Mouse (Mus musculus): ENCODE data around the gene H60b. TPM values are rescaled to one million over a fixed set of nuclear protein-coding genes. Genes with fewer than 3 reads are reported as not detected.
A peak's percentile ranks its signal among the peaks of the same experiment; 100 is the strongest.

Gene H60b
- total and polyA plus RNA-seq, 3 experiments, result not detected

DNA sequence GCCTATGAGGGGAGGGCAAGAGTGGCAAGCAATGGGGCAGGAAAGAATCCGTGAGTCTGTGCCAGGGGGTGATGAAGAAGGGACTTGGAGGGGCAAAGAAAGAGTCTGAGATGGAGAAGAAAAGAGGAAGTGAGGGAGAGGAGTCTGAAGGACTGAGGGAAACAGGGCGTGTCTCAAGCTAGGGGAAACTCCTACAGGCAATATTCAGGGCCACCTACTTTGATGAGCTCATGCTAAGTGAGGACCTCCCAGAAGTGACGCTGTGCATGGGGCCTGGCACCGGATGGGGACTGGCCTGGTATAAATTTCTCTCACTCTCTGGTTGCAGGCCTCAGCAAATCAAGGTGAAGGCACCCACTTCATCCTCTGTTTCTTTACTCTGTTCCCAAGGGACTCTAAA is 148.1 kb downstream of the H60b start:
- H3K79me2 ChIP-seq (replicated peaks; ENCODE audit: control insufficient read depth, insufficient read depth, low read length), result no peaks in the 10 kb centered on the region
- H3K27me3 ChIP-seq (ENCODE audit: control insufficient read depth, insufficient read depth, low read length), result no peaks in the 10 kb centered on the region
- no peak overlapping the region for H3K9ac ChIP-seq (ENCODE audit: low read depth, low read length)
- WGBS, result 38% methylated on average over 4 of the region's 4 CpGs
- no peaks in the 10 kb centered on the region for H3K4me1 ChIP-seq (ENCODE audit: control insufficient read depth, insufficient read depth, low read length)
- H3K27ac ChIP-seq, result no peak overlapping the region
- no peaks in the 10 kb centered on the region for H3K36me3 ChIP-seq (ENCODE audit: control insufficient read depth, insufficient read depth, low read length)
- TF ChIP-seq POLR2A (IDR thresholded peaks at IDR 0.05; ENCODE audit: insufficient read depth, low read depth, low read length), result no peak
- no peak for TF ChIP-seq EP300 (IDR thresholded peaks at IDR 0.05; ENCODE audit: insufficient read depth, low read depth, low read length)
- no peak for TF ChIP-seq CTCF (IDR thresholded peaks at IDR 0.05)
- intact Hi-C loops (cut with DNase I), result no loop called here
- peak in 1 of 2 experiments; percentile 21 for DNase-seq
- no peak overlapping the region for H3K4me3 ChIP-seq

DNA sequence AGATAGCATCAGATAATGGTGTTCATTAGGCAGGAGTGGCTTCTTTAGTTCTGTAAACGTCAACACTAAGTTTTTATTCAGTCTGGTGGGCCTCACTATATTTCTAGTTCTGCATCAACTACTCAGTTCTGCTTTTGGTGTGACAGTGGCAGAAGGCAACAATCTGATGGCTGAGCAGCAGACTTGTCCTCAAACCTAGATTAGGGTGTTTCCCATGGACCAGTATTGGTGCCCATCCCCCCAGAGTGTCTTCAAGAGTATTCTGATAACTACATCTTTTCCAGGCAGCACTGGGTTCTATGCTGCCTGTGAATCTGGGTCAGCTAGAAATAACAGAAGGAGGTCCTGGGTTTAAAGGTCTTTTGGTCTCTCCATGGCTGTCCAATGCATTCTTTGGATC is 149.8 kb downstream of the H60b start:
- no peak for DNase-seq
- no peak for TF ChIP-seq EP300 (IDR thresholded peaks at IDR 0.05; ENCODE audit: insufficient read depth, low read depth, low read length)
- no peak for TF ChIP-seq CTCF (IDR thresholded peaks at IDR 0.05)
- no peak for TF ChIP-seq POLR2A (IDR thresholded peaks at IDR 0.05; ENCODE audit: insufficient read depth, low read depth, low read length)
- no peak overlapping the region for H3K9ac ChIP-seq (ENCODE audit: low read depth, low read length)
- no peak overlapping the region for H3K27ac ChIP-seq
- 68% methylated on average over 1 of the region's 1 CpGs for WGBS
- no peaks in the 10 kb centered on the region for H3K36me3 ChIP-seq (ENCODE audit: control insufficient read depth, insufficient read depth, low read length)
- no peaks in the 10 kb centered on the region for H3K27me3 ChIP-seq (ENCODE audit: control insufficient read depth, insufficient read depth, low read length)
- no peaks in the 10 kb centered on the region for H3K4me1 ChIP-seq (ENCODE audit: control insufficient read depth, insufficient read depth, low read length)
- no peaks in the 10 kb centered on the region for H3K79me2 ChIP-seq (replicated peaks; ENCODE audit: control insufficient read depth, insufficient read depth, low read length)
- H3K4me3 ChIP-seq, result no peak overlapping the region
- intact Hi-C loops (cut with DNase I), result no loop called here

DNA sequence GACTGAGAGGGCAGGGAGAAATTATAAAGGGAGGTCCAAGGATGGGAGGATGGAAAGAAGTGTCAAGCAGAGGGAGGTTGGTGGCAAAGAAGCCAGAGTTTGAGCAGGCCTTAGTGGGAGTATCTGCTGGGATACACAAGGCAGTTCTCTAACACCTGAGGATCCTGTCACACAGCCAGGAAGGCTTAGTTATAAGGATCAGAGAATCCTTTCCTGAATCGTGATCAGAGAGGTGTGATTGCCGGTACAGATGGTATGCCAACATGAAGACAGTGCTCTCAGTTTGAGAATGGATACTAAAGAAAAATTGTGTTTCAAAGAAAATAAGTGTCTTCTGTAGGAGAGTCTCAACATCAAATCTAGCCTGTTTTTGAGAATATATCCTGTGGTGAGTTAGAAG is 164.5 kb downstream of the H60b start:
- Histone ChIP-seq H3K4me3 (no peak overlapping the region), H3K79me2 (replicated peaks; ENCODE audit: control insufficient read depth, insufficient read depth, low read length) (no peaks in the 10 kb centered on the region), H3K4me1 (ENCODE audit: control insufficient read depth, insufficient read depth, low read length) (no peaks in the 10 kb centered on the region), H3K9ac (ENCODE audit: low read depth, low read length) (no peak overlapping the region), H3K36me3 (ENCODE audit: control insufficient read depth, insufficient read depth, low read length) (no peaks in the 10 kb centered on the region), H3K27ac (no peak overlapping the region), H3K27me3 (ENCODE audit: control insufficient read depth, insufficient read depth, low read length) (no peaks in the 10 kb centered on the region)
- TF ChIP-seq CTCF (IDR thresholded peaks at IDR 0.05) (no peak), EP300 (IDR thresholded peaks at IDR 0.05; ENCODE audit: insufficient read depth, low read depth, low read length) (no peak), POLR2A (IDR thresholded peaks at IDR 0.05; ENCODE audit: insufficient read depth, low read depth, low read length) (no peak)
- WGBS, result 81% methylated on average over 2 of the region's 2 CpGs
- intact Hi-C loops (cut with DNase I), result no loop called here
- DNase-seq, result no peak

Other genes starting within 250 kb of the H60b start
- gene 4930444G20Rik, start 90.5 kb upstream of the H60b start, total RNA-seq (2021), result not detected
- gene 4930444G20Rik, start 90.5 kb upstream of the H60b start, polyA plus RNA-seq (2012; rRNA removed), result not detected in 2 replicates
- gene E030030I06Rik, start 9.3 kb upstream of the H60b start, total RNA-seq (2021), result 1 to 10 TPM in 1 of 2 experiments, under 1 TPM in 1; 0.86 to 1.2 TPM
- 1.4 and 8.7 TPM in 2 replicates for gene E030030I06Rik, start 9.3 kb upstream of the H60b start, polyA plus RNA-seq (2012; rRNA removed)
- not detected for gene Raet1e, start within 50 bp of the H60b start, total RNA-seq (2021)
- gene Raet1e, start within 50 bp of the H60b start, polyA plus RNA-seq (2012; rRNA removed), result 0.15 and 0.23 TPM in 2 replicates
- not detected for gene Raet1d, start 202.0 kb downstream of the H60b start, total RNA-seq (2021)
- 0.08 TPM in 1 of 2 replicates, not detected in the other for gene Raet1d, start 202.0 kb downstream of the H60b start, polyA plus RNA-seq (2012; rRNA removed)

Measured in heart, adult 2 months (tissue).